Mouse (Mus musculus) heart, adult 8-10 months (tissue): ENCODE measurements at regions not wholly inside any gene's neighbourhood (a gene's known extent, or its start where the extent isn't known, plus 50 kb on each side); places are given as distances from the start of the nearest gene placed in this dataset.

Experiments
- DNase-seq: peaks from one replicate; pipeline ENCODE4 v3.0.0; 2022; ENCODE audit warnings: low spot score

- no peak for DNase-seq
These were observed 311.2 kb upstream of the Marcks start for GRCm38 (mm10) chr10:37449894-37450293.

- DNase-seq: peak; percentile 48
These were observed 308.8 kb upstream of the Marcks start for GRCm38 (mm10) chr10:37447333-37448204.

- no peak for DNase-seq
These were observed 301.3 kb upstream of the Marcks start for GRCm38 (mm10) chr10:37439863-37440613.

DNA sequence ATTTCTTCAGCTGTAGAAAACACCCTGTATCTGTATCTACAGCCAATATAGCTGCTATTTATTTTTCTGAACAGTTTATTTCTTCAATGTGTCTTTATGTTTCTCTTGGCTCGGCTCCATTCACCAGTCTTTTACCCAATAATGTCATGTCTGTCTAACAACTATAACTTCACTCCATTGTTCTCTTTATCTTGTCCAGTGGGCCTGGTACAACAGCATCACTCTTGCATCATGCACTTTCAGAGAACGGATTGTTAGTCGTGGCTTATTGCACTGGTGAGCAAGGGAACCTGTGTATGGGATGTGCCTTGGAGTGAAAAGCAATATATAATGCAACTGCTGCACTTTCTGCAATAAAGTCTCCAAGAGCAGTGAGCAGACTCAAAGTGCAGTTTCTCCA, 299.6 kb upstream of the Marcks start:
- no peak for DNase-seq

- no peak for DNase-seq
These were observed 298.1 kb upstream of the Marcks start for GRCm38 (mm10) chr10:37436849-37437248.

DNA sequence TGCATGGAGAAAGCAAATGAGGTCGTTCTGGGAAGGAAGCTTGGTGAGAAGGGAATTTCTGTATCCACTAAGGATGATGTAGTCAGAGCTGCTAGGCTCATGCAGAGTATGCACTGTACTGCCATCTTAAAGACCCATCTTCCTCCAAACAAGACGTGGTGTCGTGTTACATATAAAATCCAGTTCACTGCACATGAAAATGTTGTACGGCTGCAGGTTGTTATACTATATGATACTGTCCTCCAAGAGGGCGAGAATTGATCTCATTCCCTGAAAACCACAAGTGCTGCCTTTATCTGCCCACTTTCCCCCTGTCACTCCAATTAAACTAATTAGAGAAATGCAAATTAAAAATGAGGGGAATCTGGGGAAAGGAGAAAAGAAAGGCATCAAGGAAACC, 295.5 kb upstream of the Marcks start:
- no peak for DNase-seq

GRCm38 (mm10) chr10:37423047-37423446, 284.3 kb upstream of the Marcks start:
- no peak for DNase-seq

- DNase-seq: peak; percentile 45
These were observed 283.9 kb upstream of the Marcks start for GRCm38 (mm10) chr10:37422612-37423011.

DNA sequence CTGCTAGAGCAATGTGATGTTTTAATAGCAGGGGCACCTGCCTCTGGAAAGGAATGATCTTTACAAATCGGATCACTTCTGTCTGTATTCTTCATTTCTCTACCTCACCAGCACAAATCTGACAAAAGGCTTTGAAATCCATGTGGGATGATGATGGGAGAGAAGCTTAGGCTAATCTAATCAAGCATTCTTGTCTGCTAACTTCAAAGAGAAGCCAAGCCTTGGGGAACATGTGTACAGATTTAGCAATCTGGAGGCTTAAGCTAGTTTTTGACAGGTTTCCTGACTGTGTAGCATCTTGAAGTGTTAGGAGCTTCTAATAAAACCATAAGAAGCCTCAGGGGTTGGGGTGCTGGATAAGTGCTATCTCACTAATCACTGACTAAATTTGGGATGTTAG, 277.6 kb upstream of the Marcks start:
- DNase-seq: no peak

GRCm38 (mm10) chr10:37412401-37412800, 273.7 kb upstream of the Marcks start:
- no peak for DNase-seq

- no peak for DNase-seq
These were observed 271.0 kb upstream of the Marcks start for GRCm38 (mm10) chr10:37409749-37410148.

- DNase-seq: no peak
These were observed 268.8 kb upstream of the Marcks start for GRCm38 (mm10) chr10:37407487-37407886.

DNA sequence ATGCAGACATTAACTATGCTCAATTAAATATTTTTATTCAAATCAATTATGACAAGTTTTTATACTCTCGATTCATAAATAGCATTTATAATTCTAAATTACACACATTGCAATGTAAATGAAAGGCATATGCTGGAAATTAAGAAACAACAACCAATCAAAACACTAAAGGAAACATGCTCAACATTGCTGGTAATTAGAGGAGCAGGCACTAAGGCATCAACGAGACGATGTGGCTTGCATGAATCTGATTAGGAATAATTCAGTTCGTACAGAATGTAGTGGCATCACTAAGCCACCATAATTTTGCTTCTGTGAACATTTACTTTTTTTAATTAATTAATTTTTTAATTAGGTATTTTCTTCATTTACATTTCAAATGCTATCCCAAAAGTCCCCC, 266.2 kb upstream of the Marcks start:
- no peak for DNase-seq

DNA sequence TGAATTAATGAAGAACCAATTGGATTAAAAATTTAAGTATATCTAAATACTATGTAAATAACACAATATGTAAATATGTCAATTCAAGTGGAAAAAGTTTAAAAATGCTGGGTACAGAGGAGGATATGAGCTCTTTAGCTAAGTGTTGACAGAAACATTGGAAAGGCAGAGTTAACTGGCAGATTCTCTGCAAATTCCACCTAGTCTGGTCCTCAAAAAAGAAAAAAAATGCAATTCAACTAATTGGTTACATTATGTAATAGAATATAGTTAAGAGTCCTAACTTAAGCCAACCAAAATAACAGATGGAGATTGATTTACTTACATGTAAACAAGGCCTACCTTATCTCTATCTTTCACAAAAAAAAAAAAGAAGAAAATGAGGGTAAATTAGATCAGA, 265.7 kb upstream of the Marcks start:
- DNase-seq: no peak

DNA sequence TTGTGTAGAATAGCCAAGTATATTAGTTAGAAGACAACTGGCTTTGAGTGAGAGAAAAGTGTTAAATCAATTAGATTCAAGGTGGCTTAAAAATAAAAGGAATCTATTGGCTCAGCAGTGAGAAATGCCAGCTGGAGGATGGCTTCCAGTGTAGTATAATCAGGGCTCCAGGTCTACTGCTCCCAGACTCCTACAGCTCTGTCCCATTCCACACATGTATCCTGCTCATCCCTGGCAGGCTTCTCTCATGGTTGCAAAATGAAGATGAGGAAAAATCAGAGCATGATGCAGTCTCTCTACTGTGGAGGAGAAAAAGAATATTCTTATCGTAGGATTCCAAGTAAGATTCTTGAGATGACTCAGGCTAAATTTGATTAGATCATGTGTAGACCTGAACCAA, 263.7 kb upstream of the Marcks start:
- DNase-seq: no peak

DNA sequence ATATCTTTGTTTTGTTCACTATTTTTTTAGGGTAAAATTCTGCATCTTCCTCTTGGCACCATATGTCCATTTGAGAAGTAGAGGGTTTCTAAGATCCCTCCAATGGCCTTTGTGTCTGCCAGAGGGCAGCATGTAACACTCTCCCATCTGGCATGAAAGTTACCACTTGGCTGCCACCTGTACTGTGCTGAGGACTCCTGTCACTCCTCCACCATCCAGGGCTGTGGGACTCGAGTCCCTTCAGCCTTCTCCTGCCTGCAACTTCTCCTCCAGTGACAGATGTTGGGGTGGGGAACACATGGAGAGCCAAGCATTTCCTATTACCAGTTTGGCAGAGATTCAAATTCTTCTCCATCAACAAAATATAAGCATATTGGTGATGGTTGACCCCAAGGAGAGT, 262.3 kb upstream of the Marcks start:
- no peak for DNase-seq

- DNase-seq: peak; percentile 55
These were observed 261.7 kb upstream of the Marcks start for GRCm38 (mm10) chr10:37400379-37400778.

- DNase-seq: peak; percentile 42
These were observed 258.7 kb upstream of the Marcks start for GRCm38 (mm10) chr10:37397271-37397991.

GRCm38 (mm10) chr10:37390011-37390410, 251.3 kb upstream of the Marcks start:
- no peak for DNase-seq

GRCm38 (mm10) chr10:37386216-37386615, 247.5 kb upstream of the Marcks start:
- no peak for DNase-seq

- DNase-seq: no peak
These were observed 241.3 kb upstream of the Marcks start for GRCm38 (mm10) chr10:37380024-37380423.

DNA sequence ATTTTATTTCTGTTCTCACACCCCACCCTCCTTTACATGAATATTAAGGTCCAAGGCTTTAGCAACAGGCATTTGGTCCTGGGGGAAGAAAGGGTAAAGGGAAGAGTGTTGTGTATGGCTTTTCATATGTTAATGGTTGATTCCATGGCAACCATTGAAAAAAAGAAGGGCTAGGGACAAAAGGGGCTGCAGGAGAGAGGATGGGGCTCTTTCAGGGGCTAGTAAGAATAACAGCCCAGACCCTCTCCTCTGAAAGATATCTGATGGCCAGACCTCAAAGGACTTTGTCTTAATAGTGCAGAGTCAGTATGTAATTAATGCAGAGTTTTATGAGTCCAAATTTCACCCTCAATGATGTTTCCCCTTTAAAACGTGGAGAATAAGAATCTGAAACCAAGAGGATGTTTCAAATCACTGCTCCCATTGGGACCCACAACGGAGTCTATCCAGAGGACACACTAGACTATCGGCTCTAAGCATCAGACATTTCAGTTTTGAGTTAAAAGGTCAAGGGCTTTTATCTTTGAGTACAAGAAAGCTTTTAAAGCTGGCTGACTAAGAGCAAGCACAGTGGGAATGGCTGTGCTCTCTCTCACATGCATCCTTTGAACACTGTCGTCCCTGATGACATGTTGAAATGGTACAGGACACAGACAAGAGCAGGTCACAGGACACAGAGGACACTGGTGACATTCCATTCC, 239.4 kb upstream of the Marcks start:
- DNase-seq: no peak
